Mouse (Mus musculus): ENCODE results near the gene Gucy2f. TPM values are rescaled to one million over a fixed set of nuclear protein-coding genes. Genes with fewer than 3 reads are reported as not detected.

Gucy2f gene
- total RNA-seq, 1 experiment from 2014 or later = not detected

Other genes with a start within 250 kb of the Gucy2f start
- 14.6 and 18.0 TPM in 2 replicates for gene Nxt2, start 29.8 kb upstream of the Gucy2f start, total RNA-seq (2021)
- gene Kcne1l, start 109.4 kb upstream of the Gucy2f start, total RNA-seq (2021) = 0.22 and 1.0 TPM in 2 replicates
- gene Acsl4, start 193.6 kb upstream of the Gucy2f start, total RNA-seq (2021) = 192 and 227 TPM in 2 replicates

Measured in adrenal gland, postnatal 14 days (tissue).